Mouse (Mus musculus): ENCODE results near the gene Kcnb1. TPM values are rescaled to one million over a fixed set of nuclear protein-coding genes. Genes with fewer than 3 reads are reported as not detected.

Gene Kcnb1
- polyA plus RNA-seq, 1 experiment from 2014 or later = 1.1 TPM

- Histone ChIP-seq H3K27ac (no peak overlapping the region), H3K27me3 (no peaks in the 10 kb centered on the region), H3K36me3 (no peaks in the 10 kb centered on the region), H3K4me3 (no peak overlapping the region), H3K9ac (no peak overlapping the region), H3K9me3 (no peaks in the 10 kb centered on the region), H3K4me2 (no peak overlapping the region), H3K4me1 (peaks cover 30% of the 10 kb centered on the region)
- 79% methylated on average over 7 of the region's 7 CpGs for WGBS
- ATAC-seq (ENCODE audit: insufficient number of reproducible peaks, insufficient read depth, low FRiP score, low TSS enrichment, low read depth) = no peak
Observed at GRCm38 (mm10) chr2:167203505-167204166, 13.7 kb upstream of the Kcnb1 start.

DNA sequence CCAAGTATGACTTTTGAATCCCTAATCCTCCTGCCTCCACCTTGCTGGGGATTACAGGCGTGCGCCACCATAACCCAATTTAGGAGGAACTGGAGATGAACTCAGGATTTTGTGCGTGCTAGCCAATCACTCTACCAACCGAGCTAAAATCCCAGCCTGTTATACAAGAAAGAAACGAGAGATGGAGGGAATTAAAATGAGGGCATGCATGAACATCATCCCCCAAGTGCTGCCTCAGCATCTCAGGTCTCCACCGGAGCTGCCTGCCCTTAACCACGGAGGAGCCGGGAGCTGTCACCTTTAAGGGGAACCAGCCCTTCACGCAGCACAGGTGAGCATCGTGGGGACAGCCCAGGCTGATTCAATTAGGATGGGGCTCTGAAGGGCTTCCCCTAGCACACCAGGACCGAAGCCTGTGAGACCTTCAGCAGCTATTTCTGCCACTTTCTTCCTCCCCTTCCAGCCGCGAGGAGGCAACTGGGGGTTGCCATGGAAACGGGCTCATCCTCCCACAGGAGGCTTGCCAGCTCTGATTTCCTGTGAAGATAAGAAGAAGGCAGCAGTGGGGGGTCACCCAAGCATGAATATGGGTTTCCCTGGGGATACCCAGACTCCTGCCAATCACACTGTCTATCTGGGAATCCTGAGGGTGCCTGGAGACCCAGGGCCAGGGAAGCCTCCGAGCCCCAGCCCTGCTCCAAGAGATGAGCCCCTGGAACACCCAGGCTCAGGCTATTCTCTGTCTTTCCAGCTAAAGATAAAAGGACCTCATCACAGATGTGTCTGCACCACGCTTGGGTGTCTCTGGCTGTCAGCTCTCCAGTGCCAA, 11.7 kb upstream of the Kcnb1 start:
- Histone ChIP-seq H3K4me1 (peaks cover 32% of the 10 kb centered on the region), H3K27ac (no peak overlapping the region), H3K9me3 (no peaks in the 10 kb centered on the region), H3K9ac (peak overlapping the region; percentile 44; the same call in 1 of the 2 replicates), H3K36me3 (no peaks in the 10 kb centered on the region), H3K4me3 (no peak overlapping the region), H3K27me3 (no peaks in the 10 kb centered on the region), H3K4me2 (no peak overlapping the region)
- no peak for ATAC-seq (ENCODE audit: insufficient number of reproducible peaks, insufficient read depth, low FRiP score, low TSS enrichment, low read depth)
- 30% methylated on average over 16 of the region's 16 CpGs for WGBS

DNA sequence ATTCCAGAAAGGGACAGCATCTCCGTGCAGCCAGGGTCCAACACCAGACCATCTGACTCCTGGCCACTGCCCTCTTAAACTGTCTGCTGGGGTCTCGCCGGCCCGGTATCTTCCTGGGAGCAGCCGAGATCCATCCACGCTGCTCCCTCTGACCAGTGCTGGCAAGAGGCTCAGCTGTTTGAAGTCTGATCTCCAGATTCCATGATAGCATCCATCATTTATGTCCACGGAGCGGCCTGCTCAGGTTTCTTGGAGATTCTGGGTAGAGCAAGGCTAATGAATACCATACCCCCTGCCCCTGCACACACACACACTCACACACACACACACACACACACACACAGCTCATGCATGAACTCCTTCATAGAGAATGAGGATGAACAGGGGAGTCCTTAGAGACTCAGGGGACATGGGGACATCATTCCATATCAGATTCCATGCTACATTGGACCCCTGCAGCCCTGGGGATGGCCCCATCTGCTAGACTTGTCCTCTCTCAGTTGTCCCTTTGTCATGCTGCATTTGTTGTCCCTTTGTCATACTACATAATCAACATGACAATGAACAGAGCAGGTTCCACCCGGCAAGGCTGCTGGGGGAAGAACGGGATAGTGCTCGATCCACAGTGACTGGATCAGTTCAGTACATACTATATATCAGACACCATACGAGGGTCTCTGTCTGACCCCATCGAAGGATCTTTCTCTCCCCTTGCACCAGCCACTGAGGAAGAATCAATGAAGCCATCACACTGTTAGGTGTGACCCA, 8.9 kb upstream of the Kcnb1 start:
- no peaks in the 10 kb centered on the region for H3K36me3 ChIP-seq
- ATAC-seq (ENCODE audit: insufficient number of reproducible peaks, insufficient read depth, low FRiP score, low TSS enrichment, low read depth) = no peak
- no peaks in the 10 kb centered on the region for H3K27me3 ChIP-seq
- H3K9me3 ChIP-seq = no peaks in the 10 kb centered on the region
- peaks cover 18% of the 10 kb centered on the region for H3K4me1 ChIP-seq
- no peak overlapping the region for H3K4me2 ChIP-seq
- H3K27ac ChIP-seq = no peak overlapping the region
- no peak overlapping the region for H3K9ac ChIP-seq
- H3K4me3 ChIP-seq = no peak overlapping the region
- WGBS = 44% methylated on average over 13 of the region's 13 CpGs

DNA sequence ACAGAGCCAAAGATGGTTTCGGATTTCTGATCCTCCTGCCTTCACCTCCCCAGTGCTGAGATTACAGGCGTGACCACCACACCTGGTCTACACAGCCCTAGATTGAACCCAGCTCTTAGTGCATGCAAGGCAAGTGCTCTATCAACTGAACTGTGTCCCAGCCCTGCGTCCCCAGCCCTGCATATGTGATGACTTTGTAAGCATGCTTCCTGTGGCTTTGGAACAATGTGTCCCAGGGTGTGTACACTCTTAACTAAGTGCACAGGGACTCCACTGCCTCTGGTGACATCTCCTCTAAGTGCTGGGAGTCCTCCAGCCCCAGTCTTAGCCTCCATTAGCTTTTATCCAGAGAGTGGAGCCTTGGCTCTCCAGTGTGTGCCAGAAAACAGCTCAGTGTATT, 3.4 kb upstream of the Kcnb1 start:
- H3K9me3 ChIP-seq = no peaks in the 10 kb centered on the region
- H3K36me3 ChIP-seq = no peaks in the 10 kb centered on the region
- WGBS = 73% methylated on average over 3 of the region's 3 CpGs
- H3K27ac ChIP-seq = no peak overlapping the region
- H3K27me3 ChIP-seq = peaks cover 32% of the 10 kb centered on the region
- no peak for ATAC-seq (ENCODE audit: insufficient number of reproducible peaks, insufficient read depth, low FRiP score, low TSS enrichment, low read depth)
- H3K4me3 ChIP-seq = no peak overlapping the region
- H3K4me2 ChIP-seq = no peak overlapping the region
- H3K9ac ChIP-seq = no peak overlapping the region
- peaks cover 21% of the 10 kb centered on the region for H3K4me1 ChIP-seq

DNA sequence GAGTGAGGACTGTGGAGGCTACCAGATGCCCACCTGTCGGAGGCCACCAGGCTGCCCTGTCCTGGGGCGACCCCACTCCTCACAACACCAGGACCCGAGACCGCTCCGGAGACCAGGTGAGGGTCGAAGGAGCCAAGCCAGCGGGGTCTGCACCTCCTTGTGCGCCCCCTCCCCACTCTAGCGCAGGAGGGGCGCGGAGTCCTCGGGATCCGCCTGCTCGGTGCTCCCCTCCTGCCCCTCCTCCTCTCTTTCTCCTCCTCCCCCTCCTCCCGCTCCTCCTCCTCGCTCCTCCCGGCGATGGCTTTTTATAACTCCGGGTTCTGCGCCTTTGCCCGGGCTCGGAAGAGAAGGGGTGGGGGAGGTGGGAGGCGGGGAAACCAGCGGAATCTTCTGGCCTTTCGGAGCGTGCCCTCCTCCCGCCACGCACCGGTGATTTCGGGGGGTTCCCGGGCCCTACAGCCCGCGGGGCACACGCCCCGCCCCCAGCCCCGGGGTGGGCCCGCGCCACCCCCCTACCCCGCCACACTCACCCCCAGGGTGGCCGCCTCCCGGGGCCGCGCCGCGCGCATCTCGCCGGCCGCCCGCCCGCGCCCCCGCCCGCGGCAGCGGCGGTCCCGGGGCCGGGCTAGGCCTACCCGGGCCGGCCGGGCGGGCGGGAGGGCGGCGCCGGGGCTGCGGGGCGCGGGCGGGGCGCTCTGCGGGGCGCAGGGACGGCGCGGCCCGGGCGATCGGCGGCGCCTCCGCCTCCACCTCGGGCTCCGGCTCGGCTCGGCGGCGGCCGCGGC, 472 bp downstream of the Kcnb1 start:
- peak overlapping the region; percentile 67 for H3K9ac ChIP-seq
- no peak for ATAC-seq (ENCODE audit: insufficient number of reproducible peaks, insufficient read depth, low FRiP score, low TSS enrichment, low read depth)
- H3K27ac ChIP-seq = no peak overlapping the region
- 1% methylated on average over 49 of the region's 91 CpGs for WGBS
- peak overlapping the region; percentile 61 for H3K4me3 ChIP-seq
- H3K36me3 ChIP-seq = no peaks in the 10 kb centered on the region
- H3K4me1 ChIP-seq = peaks cover 28% of the 10 kb centered on the region
- no peaks in the 10 kb centered on the region for H3K9me3 ChIP-seq
- H3K4me2 ChIP-seq = peak overlapping the region; percentile 85
- H3K27me3 ChIP-seq = peaks cover 65% of the 10 kb centered on the region

DNA sequence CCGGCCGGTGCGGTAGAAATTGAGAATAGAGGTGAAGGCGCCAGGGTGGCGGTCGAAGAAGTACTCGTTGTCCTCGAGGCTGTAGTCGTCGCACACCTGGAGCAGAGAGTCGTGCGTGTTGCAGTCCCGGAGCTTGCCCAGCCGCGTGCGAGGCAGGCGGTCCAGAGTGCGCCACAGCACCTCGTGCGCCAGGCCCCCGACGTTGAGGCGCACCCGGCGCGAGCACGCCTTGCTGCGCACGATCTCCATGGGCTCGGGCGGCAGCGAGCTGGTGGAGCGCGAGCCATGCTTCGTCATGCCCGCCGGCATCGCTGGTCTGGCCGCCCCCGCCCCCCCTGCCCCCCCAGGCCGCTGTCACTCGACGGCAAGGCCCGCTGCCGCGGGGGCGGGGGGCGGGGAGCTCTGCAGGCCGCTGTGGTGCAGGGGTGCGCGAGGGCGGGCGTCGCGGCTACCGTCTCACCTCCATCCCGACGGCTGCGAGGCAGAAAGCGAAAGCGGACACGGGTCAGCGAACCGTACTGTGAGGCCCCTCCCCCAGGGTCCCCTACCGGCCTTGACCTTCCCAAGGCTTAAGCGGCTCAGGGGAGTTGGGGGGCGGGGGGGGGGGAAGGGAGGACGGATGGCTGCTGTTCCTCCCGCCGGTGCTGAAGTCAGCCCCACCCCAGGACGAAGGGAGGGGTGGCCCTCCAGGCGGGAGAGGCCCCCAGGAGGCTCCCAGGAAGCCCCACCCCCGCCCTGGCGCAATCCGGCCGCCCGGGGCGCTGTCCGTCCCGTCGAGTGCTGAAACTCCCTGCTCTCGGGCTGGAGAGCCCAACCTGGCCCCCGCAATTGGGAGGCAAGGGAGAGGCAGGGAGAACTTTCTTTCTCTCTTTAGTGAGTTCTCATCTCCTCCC, 1.4 kb downstream of the Kcnb1 start:
- H3K27me3 ChIP-seq = peaks cover 65% of the 10 kb centered on the region
- H3K4me2 ChIP-seq = peak overlapping the region; percentile 85
- H3K36me3 ChIP-seq = no peaks in the 10 kb centered on the region
- H3K4me3 ChIP-seq = peak overlapping the region; percentile 61
- 0 out of 2 replicates have a peak, but pooled peaks have one; percentile 5 for ATAC-seq (ENCODE audit: insufficient number of reproducible peaks, insufficient read depth, low FRiP score, low TSS enrichment, low read depth)
- WGBS = 15% methylated on average over 69 of the region's 83 CpGs
- H3K9me3 ChIP-seq = no peaks in the 10 kb centered on the region
- H3K4me1 ChIP-seq = peaks cover 28% of the 10 kb centered on the region
- H3K9ac ChIP-seq = no peak overlapping the region
- H3K27ac ChIP-seq = no peak overlapping the region

DNA sequence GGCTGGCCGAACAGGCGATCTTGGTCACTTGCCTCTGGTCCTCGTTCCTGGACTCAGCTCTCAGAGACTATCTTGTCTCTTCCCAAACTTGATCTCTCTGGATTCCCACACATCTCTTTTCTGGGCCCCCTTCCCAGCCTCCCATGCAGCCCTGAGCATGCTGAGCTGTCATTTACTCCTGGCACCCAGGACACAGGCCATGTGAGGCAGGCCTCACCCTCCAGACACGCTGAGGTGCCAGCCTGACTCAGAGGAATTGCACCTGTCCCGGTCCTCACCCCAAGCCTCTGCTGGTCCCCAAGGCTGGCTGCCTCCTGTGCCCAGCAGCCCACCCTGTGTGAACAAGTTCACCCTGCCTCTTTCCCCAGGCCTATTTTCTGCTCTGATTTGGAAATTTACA, 2.8 kb downstream of the Kcnb1 start:
- Histone ChIP-seq H3K4me2 (no peak overlapping the region), H3K27me3 (peaks cover 65% of the 10 kb centered on the region), H3K27ac (no peak overlapping the region), H3K9me3 (no peaks in the 10 kb centered on the region), H3K9ac (no peak overlapping the region), H3K36me3 (peaks cover 6% of the 10 kb centered on the region; the same call in 1 of the 2 replicates), H3K4me3 (no peak overlapping the region), H3K4me1 (peaks cover 28% of the 10 kb centered on the region)
- no peak for ATAC-seq (ENCODE audit: insufficient number of reproducible peaks, insufficient read depth, low FRiP score, low TSS enrichment, low read depth)
- WGBS = 76% methylated on average over 5 of the region's 5 CpGs

GRCm38 (mm10) chr2:167186544-167186943, 3.4 kb downstream of the Kcnb1 start:
- H3K27ac ChIP-seq = no peak overlapping the region
- H3K4me2 ChIP-seq = no peak overlapping the region
- H3K9ac ChIP-seq = 0 out of 2 replicates have a peak overlapping the region, but pooled peaks have one; percentile 21
- no peaks in the 10 kb centered on the region for H3K9me3 ChIP-seq
- no peak for ATAC-seq (ENCODE audit: insufficient number of reproducible peaks, insufficient read depth, low FRiP score, low TSS enrichment, low read depth)
- H3K36me3 ChIP-seq = peaks cover 6% of the 10 kb centered on the region; the same call in 1 of the 2 replicates
- peaks cover 62% of the 10 kb centered on the region for H3K27me3 ChIP-seq
- WGBS = 33% methylated on average over 10 of the region's 10 CpGs
- H3K4me3 ChIP-seq = no peak overlapping the region
- peaks cover 28% of the 10 kb centered on the region for H3K4me1 ChIP-seq

DNA sequence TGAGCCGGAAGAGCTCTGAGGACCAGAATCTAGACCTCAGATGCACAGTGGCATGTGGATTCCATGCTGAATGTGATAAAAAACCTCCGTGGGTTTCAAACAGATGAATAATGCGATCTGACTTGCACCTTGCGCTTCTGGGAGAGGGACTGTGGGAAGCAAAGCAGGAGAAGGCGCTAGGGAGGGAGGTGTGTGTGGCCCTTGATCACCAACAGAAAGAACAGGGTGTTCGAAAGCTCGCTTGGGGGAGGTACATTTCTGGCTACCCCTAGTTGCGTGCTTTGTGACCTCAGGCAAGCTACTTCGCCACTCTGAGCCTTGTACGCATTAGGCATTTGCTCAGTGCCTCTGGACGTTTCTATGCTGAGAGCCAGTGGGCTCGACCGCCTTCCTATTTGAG, 4.0 kb downstream of the Kcnb1 start:
- 43% methylated on average over 13 of the region's 13 CpGs for WGBS
- no peak overlapping the region for H3K4me3 ChIP-seq
- H3K27ac ChIP-seq = no peak overlapping the region
- peaks cover 6% of the 10 kb centered on the region; the same call in 1 of the 2 replicates for H3K36me3 ChIP-seq
- no peak overlapping the region for H3K4me2 ChIP-seq
- no peak for ATAC-seq (ENCODE audit: insufficient number of reproducible peaks, insufficient read depth, low FRiP score, low TSS enrichment, low read depth)
- peaks cover 56% of the 10 kb centered on the region for H3K27me3 ChIP-seq
- peaks cover 28% of the 10 kb centered on the region for H3K4me1 ChIP-seq
- no peak overlapping the region for H3K9ac ChIP-seq
- H3K9me3 ChIP-seq = no peaks in the 10 kb centered on the region

DNA sequence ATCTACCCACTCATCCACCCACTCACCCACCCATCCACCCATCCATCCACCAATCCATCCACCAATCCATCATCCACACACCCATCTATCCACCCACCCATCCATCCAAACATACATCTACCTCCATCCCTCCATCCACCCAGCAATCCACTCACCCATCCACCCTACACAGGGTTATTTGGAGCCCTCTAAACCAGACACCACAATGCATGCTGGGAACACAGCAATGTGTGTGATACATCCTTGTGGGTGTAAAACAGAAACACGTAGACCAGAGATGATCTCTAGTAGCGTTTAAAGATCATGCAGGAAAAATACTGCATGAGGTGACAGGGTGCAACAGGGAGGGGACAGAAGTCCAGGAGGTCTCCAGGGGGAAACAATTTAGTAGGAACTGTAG, 4.5 kb downstream of the Kcnb1 start:
- ATAC-seq (ENCODE audit: insufficient number of reproducible peaks, insufficient read depth, low FRiP score, low TSS enrichment, low read depth) = no peak
- H3K27me3 ChIP-seq = peaks cover 50% of the 10 kb centered on the region
- 89% methylated on average over 2 of the region's 2 CpGs for WGBS
- H3K4me1 ChIP-seq = peaks cover 23% of the 10 kb centered on the region
- H3K9me3 ChIP-seq = no peaks in the 10 kb centered on the region
- H3K36me3 ChIP-seq = peaks cover 7% of the 10 kb centered on the region; the same call in 1 of the 2 replicates
- H3K9ac ChIP-seq = no peak overlapping the region
- no peak overlapping the region for H3K27ac ChIP-seq
- H3K4me3 ChIP-seq = no peak overlapping the region
- H3K4me2 ChIP-seq = no peak overlapping the region
